Mouse (Mus musculus) cerebellum, postnatal 10 days (tissue): ENCODE measurements around the gene Jhy.

Source experiments
- DNase-seq, 2 experiments: peaks; one replicate each; pipeline ENCODE4 v3.0.0; 2021; ENCODE audit warnings: mixed read lengths in 2 of 2

Jhy gene

DNA sequence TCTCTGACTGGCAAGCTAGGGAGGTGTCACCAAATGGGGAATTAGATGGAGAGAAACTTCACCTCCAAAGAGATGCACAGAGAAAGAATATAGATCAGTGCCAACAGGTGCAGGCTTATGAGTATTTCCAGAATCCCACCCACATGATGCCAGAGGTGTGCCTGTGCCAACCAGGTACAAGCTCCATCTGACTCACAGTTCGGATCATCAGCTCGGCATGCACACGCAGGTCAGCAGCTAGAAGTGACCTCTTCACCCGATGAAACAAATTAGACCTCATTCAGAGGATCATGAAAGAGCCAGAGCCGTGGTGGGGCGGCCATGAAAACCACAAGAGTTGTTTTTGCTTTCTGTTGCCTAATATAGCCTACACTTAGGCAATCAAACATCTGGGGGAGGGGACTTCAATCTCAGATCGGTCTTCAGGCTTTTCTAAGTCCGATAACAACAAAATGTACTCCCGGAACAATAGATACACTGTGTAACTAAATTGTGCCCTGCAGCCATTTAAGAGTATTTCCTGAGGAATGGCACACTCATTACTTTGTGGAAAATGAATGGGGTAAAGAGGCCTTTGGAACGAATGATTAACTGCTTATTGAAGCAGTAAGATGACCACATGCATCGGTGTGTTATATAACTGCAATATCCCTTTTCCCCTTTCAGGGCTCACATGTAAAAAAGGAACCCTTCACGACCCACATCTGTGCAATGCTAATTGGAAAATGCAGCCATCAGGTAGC, 45.9 kb downstream of the Jhy start:
- DNase-seq = no peak

- DNase-seq = no peak
These were observed 55.0 kb downstream of the Jhy start for GRCm38 (mm10) chr9:40908915-40909314.

DNA sequence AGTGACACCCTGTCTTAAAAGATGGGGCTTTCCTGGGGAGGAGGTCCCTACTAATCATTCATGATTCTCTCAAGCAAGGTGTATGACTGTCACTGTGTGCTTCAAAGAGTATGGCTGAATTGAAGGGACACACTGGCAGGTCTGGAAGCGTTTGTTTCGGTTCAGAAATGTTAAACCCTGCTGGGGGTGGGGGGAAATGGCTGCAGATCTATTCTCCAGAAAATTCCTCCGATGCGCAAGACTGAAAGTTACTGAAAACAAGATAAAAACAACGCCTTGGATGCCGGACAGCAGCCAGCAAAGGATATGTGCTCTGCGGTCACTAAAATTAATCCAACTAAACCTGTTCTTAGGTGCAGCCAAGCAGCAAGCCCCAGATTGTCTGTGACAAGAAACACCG, 55.5 kb downstream of the Jhy start:
- DNase-seq = no peak

DNA sequence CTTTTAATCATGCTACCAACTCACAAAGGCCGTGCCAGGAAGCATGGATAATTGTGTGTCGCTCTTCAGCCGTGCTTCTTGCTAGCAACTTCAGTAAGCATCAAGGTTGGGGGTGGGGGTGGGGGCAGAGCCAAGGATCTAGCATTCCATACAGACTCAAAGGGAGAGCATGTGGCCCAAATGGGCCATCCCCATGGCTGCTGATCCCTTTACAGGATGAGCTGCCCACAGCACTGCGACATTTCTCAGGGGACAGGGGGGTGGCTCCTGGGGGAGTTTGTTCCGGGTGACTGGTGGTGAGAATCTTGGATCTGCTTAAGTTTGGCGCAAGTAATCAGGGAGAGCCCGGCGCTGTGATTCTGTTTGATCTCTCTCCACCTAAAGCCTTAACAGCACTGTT, 56.5 kb downstream of the Jhy start:
- DNase-seq = no peak

- DNase-seq = no peak
These were observed 71.5 kb downstream of the Jhy start for GRCm38 (mm10) chr9:40892456-40892855.

GRCm38 (mm10) chr9:40889389-40889788, 74.5 kb downstream of the Jhy start:
- DNase-seq = no peak

DNA sequence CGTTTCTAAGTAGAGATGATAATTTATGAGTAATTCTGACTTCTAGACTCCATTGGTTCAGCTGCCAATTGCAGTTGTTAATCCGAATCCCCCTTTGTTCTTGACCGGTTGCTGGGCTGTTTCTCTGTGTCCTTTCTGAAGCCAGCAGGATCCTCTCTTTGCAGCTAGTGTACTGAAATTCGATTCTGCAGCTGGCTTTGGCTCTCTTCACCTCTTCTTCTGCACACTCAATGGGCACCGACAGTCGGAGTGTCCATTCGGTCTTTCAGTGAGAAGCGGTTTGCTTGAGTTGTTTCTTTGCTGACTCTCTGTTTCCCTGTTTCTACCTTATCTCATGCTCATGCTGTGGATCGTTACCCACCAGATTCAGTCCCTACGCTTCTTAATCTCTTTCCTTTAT, 78.2 kb downstream of the Jhy start:
- no peak for DNase-seq

- peak; percentile 17 to 24 for DNase-seq
These were observed 84.9 kb downstream of the Jhy start for GRCm38 (mm10) chr9:40878998-40879397.

DNA sequence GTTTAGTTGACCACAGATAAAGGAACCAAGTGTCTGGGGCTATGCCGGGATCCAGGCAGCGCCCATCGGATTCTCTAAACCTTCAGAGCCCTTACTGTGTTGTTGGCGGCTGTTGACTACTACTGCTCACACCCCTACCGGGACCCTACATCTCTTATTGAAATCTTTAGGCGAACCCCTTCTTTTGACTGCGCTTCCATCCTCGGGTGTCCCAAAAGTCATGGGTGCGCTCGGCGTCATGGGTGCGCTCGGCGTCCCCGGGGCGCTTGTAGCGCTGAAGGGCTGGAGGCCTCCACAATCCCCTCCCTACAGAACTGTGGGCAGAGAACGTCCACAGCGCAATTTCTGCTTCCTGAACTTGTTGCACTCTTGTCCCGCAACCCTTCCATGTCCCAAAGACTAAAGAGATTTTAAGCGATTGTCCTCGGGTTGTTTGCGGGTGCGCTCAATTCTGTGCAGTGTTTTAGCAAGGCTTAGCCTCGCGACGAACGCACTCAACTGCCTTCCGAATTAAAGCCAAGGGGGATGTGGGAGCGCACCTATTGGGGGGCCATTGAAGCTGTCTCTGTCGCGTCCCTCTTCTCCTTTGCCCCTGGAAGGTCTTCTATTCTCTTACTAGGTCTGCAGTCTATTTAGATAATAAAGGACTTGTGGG, 85.5 kb downstream of the Jhy start:
- peak in 1 of 2 experiments; percentile 38 for DNase-seq

DNA sequence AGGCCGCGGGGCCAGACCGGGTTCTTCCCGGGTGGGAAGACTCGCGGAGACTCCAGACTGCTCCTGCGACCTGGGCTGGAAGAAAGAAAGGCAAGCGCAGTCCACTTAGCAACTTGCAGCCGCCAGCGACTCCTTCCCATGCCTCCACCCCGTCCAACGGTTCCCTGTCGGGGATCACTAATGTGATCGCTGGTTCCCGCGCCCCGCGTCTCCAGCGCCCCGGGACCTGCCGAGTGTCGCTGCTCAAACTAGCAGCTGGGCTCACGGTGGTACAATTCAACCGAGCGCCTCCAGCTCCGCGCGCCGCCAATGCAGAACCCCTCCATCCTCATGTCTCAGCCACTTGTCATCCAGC, 86.1 kb downstream of the Jhy start:
- DNase-seq = peak in 1 of 2 experiments; percentile 27

DNA sequence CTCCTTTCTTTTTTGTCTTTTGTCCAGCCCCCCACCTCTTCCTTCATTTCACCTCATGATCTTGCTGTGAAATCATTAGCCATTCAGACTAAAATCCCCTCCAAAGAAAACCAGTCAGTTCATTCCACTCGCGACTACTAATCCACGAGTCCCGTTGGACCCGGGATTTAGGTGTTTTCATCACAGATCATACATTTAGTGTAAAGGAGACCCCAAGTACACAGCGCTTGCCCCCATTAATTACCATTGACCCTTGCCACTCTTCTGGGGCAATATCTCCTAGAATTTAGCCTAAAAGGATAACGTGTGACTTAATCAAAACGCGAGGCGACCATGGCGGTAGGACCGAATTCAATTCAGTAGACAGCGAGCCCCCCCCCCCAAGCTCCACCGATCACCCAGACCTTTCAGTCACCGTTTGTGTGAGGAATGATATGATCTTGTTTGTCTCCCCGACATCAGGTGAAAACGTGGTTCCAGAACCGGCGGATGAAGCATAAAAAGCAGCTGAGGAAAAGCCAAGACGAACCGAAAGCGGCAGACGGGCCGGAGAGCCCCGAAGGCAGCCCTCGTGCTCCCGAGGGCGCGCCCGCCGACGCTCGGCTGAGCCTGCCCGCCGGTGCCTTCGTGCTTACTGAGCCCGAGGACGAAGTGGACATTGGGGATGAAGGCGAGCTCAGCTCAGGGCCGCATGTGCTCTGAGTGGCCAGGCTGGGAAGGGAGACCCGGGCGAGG, 86.6 kb downstream of the Jhy start:
- peak in 1 of 2 experiments; percentile 51 for DNase-seq

DNA sequence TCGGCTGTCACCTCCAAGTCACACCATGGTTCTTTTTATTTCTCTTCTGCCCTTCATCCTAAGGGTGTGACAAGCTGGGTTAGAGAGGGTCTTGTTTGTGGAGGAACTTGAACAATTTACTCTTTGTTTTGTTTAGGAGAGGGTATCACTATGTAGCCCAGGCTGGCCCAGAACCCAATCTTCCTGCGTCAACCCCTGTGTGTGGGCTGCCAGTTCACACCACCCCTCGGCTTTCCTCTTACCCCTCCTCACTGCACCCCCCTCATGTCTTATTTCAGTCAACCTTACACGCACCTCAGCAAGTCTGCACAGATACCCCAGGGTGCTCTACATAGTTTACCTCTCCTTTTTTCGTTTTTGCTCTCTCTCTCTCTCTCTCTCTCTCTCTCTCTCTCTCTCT, 87.2 kb downstream of the Jhy start:
- DNase-seq = peak in 1 of 2 experiments; percentile 42

- peak; percentile 22 to 44 for DNase-seq
These were observed 87.8 kb downstream of the Jhy start for GRCm38 (mm10) chr9:40876164-40876563.

DNA sequence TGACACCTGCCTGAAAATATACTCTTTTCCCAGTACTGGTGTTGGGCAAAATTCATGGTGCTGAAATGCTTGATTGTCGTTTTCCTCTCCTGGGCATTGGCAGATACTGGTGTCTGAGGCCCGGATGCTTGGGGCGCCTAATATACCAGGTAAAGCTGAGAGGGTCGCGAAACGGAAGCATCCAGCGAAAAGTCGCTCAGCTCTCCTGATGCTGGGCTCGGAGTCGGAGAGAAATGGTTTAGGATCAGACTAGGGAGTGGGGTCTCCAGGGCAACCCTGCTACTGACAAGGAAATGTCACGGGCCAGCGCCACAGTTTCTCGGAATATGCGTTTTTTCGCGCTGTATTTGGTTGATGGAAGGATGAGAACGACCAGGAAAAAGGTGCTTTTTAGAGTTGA, 88.5 kb downstream of the Jhy start:
- peak in 1 of 2 experiments; percentile 19 for DNase-seq

DNA sequence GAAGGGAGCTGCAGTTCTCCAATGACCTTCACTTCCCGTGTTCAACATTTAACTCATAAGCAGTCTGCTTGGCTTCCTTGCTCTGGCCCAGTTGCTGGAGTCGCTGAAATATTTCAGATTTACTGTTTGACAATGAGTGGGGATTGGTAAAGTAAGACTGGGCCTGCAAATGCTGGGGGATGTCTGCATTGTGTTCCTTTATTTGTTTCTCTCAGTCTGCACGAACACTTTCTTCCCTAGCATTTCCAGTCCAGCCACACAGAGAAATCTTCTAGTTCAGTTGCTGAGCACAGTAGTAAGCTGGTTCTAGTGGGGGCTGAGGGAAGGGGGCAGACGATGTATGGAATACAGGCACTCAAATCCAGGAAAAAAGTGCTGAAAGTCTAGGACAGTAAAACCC, 89.0 kb downstream of the Jhy start:
- peak in 1 of 2 experiments; percentile 21 for DNase-seq

GRCm38 (mm10) chr9:40873556-40874470, 90.1 kb downstream of the Jhy start, which contains the start of gene Bsx:
TSS of gene Bsx (plus strand) at chr9:40874127.
- peak; percentile 42 to 58 for DNase-seq

DNA sequence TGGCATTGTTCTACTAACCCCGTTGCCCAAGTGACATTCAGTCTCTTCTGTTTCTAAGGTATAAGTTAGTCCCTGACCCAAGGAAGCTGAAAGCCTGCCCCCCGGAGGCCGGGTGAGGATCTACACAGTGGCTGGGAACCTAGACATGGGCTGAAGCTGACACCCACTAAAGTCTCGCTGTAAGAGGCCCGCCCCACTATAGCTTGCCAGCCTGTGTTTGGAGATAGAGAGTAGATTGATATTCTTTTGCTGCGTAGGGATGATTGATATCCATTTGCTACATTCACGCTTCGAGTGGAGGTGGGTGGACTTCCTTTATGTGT, 91.8 kb downstream of the Jhy start:
- DNase-seq = peak; percentile 49 to 52

DNA sequence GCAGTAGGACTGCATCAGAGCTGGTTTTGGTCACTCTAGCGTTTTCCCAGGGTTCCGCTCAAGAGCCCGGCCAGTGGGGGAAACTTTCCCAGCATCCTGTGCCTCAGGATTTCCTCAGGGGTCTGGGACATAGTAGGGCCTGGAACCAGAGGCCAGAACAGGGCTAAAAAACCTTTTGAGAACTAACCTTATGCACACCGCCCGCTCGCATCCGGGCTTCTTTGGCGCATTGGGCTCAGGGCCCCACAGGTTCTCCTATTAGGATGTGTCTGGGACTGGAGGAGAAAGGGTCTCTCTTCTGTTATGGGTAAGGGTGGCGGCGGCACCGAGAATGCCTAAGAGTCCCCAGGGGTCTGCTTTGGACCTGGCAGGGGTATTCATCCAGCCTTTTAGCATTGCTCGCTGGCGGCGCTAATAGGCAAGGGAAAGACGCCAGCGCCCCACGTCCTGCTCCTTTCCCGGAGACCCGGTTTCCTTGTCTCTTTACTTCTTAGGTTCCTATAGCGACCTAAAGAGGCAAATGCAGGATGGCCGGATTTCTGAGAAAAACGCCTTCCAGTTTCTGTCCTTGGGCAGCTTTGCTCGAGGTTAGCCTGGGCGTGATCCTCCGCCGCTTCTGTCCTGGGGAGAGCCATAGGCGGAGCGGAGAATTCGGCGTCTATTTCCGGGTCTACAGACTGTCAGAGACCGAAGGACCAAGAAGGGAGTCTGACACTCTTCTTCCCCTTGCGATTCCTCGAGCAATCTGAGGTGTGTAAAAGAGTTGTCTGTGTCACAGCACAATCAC, 92.4 kb downstream of the Jhy start:
- DNase-seq = peak; percentile 23 to 35

DNA sequence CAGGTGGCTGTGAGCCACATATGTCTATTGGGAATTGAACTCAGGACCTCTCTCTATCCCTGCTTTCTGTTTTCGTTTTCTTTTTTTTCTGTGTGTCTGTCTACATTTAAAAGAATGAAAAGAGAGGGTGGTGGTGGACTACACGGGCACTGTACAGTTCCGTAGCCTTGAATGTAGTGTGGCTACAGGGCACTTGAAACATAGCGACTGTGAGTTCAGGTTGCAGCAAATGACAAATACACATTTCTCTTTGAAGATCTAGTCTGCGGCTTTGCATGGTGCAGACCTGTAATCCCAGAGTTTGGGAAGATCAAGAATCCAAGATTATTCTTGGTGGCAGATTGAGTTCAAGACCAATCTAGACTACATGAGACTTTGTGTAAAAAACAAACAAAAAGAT, 93.6 kb downstream of the Jhy start:
- DNase-seq = no peak

DNA sequence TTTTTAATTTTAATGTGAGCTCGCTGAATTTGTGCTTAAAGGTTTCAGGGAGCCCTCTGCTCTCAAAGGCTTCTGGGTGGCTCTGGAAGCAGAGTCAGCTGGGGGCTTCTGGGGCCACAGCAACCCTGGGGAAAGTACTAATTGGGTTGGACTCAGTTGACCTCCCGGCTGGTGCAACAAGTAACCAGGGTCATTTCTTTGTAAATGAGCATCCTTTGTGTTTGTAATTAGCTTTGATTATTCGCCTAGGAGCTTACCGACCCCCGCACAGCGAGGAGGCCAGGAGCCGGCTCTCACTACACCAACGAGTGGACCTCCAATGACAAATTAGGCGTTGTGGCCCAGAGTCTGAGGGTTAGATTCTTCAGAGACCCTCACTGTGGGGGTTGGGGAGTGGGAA, 104.7 kb downstream of the Jhy start:
- no peak for DNase-seq

DNA sequence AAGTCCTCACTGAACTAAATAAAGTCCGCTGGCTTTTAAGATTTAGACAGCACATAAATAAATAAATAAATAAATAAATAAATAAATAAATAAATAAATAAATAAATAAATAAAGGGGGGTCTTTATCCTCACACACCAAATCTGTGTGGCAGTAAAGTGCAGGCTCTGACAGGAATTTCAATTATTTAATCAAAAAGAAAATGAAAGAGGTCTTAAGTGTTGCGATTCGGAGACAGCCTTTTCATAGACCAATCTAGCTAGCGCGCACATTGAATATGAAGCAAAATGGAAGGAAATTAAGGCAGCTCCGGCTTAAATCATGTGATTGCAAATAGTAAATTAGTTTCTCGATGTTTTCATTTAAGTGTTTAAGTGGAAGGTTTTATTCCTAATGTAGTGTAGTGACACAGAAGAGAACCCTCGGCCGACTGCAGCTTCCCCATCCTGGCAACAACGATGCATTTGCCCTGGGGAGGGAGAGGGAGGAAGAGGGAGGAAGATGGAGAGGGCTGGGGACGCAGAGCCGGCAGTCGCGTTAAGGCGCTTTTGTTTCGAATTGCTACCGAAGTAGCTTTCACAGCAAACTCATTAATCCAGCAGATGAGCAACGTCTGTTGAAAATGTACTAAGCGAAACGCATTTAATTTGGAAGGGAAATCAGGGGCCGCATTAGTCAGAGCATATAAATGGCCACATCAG, 105.3 kb downstream of the Jhy start:
- peak in 1 of 2 experiments; percentile 39 for DNase-seq
